Mouse (Mus musculus) kidney, postnatal 4 days (tissue): ENCODE results near the gene Acaa1b.
A peak's percentile ranks its signal among the peaks of the same experiment; 100 is the strongest.

Experiments
- DNase-seq, 2 experiments: peaks; one replicate each; pipeline ENCODE4 v3.0.0; 2021; ENCODE audit warnings: mixed read lengths in 2 of 2

The Acaa1b gene

DNA sequence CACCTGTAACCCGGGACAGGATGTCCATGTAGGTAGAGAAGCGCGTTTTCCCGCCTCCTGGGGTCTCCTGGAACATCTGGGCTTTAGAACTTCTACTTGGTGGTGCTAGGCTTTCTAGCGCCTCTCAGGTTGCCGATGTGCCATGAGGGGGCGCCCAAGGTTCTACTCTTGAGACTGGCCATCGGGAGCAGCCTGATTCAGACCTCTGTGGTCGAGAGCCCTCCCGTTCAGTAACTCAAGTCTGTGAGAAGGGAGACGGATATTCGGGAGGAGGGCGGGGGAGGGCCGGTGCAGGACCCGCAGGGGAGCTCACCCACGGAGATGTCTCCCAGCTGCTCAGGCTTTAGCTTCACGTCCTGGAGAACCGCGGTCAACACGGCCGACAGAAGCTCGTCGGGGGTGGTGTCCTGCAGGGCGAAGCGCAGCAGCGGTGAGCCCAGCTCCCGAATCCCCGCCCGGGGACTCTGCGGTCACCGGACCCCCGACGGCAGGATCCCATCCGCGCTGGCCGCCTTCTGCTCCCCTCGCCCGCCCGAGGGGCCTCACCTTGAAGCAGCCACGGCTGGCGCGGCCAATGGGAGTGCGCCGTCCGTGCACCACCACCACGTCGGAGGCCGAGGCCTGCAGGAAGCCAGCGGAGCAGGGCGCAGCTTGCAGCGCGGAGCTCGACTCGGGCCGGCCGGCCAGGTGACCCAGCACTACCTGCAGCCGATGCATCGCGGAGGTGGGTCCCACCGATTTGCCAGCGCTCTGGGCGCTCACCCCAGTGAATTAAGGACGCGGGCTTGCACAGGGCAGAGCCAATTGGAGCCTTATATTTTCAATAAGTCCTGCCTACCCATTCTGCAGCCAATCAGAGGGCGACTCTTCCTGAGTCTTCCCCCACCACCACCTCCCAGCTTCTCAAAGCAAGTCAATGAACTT lies at the start of gene Acaa1b:
Gene Acaa1b (minus strand): TSS at position 816 of the 924 bp plus-strand sequence.
- peak; percentile 96 for DNase-seq

DNA sequence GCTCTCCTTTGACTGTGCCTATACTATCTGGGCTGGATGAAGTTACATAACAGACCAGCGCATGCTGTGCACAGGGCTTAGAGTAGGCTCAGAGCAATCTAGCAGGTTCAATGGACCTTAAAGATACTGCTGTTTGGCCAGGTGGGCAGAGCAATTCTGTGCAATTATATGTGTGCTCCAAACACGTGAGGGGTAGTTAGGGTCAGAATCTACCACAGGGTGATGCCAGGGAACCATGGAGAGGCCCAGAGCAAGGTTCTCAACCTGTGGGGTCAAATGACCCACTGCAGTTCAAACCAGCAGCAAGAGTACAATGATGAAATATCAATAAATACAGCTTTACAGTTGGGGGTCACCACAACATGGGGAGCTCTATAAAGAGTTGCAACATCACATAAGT lies 49.8 kb upstream of the Acaa1b start:
- no peak for DNase-seq

DNA sequence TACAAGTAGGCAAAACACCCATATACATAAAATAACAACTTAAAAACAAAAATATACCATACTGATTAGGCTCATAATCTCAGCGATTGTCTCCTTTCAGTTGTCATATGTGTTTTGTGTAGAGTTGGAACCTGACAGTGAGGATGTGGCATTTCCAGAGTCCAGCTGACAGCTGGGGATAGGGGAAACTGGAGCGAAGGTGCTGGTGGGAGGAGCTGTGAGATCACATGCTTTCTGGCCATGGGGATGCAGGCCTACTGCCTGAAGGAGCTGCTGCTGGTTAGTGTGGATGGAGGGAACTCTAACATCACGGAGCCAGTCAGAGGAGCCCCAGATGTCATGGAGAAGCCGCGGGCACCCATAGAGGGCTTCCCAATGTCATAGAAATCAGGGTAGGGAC lies 48.9 kb upstream of the Acaa1b start:
- DNase-seq: no peak

DNA sequence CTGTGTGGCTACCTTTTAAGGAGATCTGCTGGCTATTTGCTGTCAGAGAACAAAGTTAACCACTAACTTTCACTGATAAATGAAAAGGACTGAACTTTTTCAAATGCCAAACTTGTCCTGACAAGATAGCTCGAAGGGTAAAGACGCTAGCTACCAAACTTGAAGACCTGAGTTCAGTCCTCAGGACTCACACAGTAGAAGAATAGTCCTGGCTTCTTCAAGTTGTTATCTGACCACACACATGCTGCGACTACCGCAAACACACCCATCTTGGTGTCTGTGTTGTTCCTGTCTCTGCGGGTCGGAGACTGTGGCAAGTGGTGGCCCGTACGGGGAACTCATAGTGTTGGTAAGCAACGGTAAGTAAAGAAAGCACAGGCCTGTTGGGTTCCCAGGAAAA lies 46.7 kb upstream of the Acaa1b start:
- DNase-seq: no peak

DNA sequence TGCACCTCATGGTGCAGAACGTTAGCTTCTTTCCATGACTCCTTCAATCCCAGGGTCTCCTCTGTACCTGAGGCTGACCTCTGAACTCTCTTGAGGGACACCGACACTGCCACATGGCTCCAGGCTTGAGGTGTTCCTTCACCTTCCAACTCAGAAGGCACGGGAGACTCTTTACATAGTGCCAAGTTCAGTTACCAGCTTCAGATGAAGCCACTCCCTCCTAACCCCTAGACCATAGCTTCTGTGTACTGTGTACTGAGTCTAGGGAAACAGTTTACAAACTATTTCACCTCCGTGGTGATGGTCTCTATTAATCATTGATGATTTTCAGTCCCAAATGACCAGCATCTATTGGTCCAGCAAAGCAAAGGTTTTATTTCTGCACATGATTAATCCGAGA lies 44.8 kb upstream of the Acaa1b start:
- no peak for DNase-seq

DNA sequence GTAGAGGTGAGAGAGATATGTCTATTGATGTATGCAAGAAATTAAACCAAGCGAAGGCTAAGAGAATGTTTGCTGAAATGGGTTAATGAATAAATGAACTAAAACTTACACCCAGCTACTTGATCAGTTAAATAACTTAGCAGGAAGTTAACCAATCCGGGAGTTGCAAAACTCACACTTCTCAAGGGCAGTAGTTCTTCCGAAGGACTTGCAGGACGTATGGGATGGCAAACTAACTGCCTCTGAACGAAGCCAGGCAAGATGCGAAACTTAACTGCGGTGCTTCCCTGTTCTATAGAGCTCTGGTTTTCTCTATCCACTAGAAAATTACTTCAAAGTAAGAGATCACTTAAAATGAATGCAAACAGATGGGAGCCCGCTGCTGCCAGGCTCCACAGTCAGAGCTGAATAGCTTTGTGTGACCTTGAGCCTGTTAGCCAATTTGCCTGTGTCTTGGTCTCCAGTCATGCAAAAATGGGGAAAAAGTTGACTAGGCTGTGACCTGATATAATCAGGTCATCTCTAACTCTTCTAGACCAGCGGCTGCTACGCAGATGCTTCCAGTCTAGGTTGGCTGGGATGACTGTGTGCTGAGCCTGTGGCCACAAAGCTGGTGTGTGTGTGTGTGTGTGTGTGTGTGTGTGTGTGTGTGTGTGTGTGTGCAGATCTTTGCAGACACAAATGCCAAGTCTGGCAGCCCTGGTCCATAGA lies 42.4 kb upstream of the Acaa1b start:
- peak in 1 of 2 experiments; percentile 49 for DNase-seq

DNA sequence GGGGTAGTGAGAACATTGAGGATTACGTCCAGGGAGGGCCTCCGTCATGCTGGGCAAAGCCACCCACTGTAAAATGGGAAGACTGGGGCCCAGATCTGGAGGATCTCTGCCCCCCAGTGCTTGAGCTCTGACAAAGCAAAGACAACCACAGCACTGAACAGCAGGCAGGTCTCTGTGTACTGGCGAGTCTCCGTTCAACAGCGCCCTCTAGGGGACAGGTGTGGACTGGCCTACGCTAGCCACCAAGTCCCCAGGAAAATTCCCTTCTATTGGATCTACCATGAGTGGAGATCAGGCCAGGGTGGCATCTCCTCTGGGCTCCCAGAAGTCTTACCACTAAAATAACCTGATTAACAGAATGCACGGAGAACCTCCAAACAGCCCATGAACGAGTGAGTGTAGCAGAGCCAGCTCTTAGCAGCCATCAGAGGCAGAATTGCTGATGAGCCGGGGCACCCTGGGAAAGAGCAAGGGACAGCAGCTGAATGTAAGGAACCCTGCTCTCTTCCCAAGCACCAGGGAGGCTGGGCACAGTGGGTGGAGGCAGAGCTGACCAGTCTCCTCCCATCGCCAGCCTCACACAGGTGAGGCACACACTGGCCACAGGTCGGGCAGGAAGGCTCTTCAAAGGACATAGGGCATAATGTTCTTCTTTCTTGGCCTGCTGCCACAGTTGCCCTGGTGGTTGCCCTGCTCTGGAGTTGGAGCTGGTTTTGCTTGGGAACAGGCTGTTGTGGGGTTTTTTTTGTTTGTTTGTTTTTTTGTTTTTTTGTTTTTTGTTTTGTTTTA lies 35.5 kb upstream of the Acaa1b start:
- DNase-seq: peak; percentile 75 to 80

DNA sequence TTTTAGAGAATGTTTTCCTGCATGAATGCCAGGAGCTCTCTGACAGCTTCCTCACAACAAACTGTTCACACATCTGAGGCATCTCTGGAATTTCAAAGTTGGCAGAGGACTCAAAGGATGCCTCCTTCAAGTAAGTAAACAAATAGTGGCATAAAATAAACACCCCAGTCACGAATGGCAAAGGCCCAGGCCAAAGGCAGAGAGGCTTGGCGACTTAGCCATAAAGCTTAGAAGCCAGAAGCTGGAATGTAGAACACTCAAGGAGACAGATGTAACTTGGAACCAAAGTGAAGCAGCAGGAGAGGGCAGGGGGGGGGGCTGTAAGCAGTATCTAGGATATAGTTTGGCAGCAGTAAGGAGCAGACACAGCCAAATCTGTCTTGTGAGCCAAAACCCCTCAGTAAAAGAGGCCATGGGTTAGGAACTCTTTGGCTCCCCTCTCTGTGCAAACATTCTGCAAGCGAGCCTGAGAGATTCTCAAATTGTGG lies 24.4 kb upstream of the Acaa1b start:
- peak; percentile 31 to 54 for DNase-seq

DNA sequence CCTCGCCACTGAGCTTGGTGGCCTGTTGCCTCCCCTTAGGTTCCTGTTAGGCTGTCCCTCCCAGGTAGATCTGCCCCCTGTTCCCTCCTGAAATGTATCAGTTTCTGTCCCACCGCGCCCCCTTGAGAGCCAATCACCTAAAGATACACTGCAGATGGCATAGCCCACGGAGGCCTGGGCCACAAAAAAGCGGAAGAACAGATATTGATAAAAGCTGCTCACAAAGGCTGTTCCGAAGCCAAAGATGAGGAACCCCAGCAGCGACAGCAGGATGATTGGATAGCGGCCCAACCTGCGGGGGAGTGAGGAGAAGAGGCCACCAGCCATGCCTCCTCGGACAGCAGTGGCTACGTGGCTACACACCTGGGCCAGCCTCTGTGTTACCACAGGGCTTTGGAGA lies 22.4 kb upstream of the Acaa1b start:
- DNase-seq: no peak

DNA sequence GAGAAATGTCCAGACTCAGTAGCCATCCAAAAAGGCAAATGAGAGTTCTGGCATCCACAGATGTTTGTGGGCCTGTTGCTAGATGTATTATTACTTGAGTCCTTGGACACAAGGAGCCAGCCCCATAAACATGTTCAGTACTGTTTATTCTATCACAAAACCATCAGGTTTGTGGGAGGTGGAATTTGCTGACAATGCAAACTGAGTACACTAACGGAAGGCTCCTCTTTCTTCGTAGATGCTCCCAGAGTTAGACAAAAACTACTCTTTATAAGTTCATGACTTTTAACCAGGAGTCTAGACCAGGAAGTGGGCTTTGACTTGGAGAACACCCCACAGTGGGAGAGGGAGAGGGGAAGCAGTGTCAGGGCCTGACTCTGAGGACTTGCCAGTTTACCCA lies 10.7 kb upstream of the Acaa1b start:
- DNase-seq: no peak

DNA sequence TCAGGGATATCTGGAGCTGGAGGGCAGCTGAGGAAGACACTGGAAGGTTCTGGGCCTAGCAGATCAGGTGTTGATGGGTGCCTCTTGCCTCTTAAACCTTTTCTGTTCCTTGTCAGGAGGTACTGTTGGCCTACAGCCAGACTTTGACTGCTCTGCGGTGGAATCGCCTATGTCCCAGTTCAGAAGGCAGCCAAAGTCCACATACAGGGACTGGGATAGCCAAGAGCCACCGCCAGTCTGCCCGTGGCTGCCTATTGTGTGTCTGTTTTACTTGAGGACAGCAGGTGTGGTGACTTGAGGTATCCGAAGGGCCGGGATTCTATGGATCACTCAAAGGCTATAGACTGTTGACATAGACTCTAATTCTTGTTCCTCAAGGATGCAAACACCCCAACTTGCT lies 8.7 kb upstream of the Acaa1b start:
- peak; percentile 25 to 54 for DNase-seq

DNA sequence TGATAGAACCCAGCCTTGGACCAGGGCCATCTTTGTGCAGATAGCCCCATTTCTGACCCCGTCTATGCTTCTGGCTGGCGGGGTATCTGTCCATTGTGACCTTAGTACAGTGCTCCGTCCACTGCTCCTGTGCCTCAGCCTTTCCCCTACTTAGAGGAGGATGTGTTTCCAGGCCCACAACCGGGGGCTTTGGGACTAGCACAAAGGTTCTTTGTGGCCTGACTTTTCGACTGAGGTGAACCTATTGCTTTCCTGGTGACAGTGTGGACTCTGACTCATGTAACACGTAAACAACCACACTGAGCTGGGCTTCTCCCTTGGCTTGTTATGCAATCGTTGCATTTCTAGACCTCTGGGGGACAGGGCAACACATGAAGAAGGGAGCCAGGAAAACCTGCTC lies 7.8 kb upstream of the Acaa1b start:
- peak in 1 of 2 experiments; percentile 32 for DNase-seq

DNA sequence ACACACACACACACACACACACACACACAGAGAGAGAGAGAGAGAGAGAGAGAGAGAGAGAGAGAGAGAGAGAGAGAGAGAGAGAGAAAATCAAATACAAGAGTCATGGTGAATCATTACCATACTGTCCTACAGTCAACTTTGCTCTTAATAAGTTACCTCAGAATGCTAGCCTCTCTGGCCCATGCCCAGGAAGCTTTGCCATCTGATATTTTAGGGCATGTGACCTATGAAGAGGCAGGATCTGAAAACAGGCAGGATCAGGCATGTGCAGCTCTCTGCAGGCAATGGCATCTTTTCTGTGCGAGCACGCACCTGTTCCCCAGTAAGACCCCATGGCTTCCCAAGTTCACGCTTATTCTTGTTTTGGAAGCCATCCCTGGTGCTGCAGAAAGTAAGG lies 3.8 kb upstream of the Acaa1b start:
- peak; percentile 29 to 66 for DNase-seq

DNA sequence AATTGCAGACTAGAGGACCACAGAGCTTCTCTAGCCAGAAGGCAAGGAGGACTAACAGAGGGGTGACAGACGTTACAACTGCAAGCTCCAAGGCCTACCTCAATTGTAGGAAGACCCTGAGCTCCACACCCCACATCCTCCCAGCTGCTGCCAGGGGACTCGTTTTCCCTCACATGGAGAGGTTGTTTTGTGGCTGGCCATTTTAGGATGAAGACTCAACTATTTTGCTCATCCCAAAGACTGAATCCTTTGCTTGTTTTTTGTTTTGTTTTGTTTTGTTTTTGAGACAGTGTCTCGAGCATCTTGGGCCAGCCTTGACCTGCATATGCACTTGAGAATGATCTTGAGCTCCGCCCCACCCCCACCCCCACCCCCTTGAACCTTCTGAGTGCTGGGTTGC lies 2.0 kb upstream of the Acaa1b start, which contains the start of gene Gm47289:
Gene Gm47289 (plus strand): TSS at position 301 of the 400 bp plus-strand sequence.
- no peak for DNase-seq

DNA sequence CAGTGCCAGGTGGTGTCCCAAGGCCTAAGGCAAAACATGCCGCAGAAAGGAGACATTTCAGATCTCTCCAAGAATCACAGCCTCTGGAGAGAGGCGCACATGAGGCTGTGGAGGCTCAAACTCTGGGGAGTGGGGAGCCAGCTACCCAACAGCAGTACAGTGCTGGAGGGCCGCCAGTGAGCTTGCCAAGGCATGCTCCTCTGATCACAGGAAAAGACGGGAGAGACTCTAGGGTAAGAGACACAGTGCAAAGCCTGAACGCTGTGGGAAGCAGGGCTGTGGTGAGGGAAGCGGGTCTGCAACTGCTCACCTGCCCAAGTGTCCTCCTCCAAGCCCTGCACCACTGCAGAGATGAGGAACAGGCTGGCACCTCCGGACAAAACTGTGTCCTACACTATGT lies 1.1 kb downstream of the Acaa1b start:
- DNase-seq: peak; percentile 25 to 47

DNA sequence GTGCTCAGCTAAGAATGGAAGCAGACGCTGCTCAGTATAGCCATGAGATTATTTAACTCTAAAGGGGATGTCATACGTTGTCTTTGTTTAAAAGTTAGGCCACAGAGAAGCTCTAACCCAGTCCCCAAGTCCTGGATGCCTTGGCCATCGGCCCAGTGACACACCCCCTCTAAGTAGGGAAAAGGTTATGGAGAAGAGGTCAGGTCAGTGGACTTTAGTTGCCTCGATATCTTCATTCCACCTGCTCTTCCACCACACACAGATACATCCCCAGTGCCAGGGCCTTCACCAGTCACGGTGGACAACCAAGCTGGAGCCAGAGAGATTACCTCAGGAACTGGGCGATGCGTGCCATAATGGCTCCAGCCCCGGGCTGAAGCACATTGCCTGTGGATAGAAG lies 1.5 kb downstream of the Acaa1b start:
- DNase-seq: no peak

DNA sequence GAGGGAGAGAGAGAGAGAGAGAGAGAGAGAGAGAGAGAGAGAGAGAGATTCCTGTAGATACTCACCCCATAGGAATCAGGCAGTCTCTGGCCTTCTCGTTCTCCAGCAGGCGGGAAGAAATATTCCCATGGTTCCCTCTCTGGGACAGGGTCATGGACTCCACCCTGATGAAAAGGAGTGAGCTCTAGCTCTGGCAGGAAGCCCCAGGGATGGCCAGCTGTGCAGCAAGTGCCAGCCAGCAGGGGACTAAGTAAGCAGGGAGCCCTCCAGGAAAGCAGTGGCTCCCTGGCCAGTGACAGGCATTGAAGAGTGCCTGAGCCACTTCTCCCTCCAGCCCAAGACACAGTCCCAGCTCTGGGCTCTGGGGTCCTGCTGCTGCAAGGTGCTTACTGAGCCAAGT lies 5.1 kb downstream of the Acaa1b start:
- DNase-seq: no peak

DNA sequence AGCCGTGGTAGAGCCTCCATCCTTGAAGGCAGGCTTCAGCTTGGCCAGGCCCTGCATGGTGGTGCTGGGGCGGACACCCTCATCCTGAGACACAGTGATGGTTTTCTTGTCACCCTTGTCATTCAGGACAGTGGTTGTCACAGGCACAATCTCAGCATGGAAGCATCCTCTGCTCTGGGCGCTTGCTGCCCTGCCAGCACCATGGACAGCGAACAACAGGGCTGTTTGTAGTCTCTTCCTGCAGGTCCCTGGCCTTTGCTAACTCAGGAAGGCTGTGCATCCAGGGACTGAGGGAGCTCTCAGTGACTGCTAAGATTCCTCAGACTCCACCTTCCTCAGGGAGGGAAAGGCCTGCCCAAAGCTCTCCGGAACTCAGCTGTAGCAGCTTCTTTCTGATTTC lies 7.3 kb downstream of the Acaa1b start:
- peak; percentile 87 to 88 for DNase-seq

DNA sequence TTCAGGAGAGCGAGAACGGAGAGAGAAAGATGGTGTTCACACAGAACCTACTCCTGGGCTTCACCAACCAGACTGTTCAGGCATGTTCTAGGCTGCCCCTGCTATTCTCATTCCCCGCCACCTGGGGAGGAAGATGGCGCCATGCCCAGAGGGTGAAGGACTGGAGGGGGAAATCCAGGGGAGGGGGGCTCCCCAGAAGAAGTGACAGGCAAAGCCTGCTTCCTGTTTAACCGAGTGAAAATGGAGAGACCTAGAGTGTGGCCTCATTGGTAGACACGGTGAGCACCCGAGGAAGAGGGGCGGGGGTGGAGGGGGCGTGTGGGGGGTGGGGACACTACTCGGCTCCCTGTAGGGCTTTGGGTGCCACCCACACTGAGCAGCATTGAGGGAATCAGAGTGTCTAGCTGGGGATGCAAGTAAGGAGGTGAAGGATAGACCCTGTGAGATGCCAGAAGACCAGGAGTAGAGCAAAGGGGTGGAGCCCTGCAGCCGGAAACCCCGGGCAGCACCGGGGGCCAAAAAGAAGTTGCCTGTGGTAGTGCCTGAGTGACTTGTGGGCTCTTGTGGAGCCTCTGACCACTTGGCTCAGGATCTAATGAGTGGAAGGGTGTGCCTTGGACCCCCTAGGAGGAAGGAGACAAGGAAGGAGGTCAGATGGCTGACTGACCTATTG lies 10.7 kb downstream of the Acaa1b start:
- no peak for DNase-seq

DNA sequence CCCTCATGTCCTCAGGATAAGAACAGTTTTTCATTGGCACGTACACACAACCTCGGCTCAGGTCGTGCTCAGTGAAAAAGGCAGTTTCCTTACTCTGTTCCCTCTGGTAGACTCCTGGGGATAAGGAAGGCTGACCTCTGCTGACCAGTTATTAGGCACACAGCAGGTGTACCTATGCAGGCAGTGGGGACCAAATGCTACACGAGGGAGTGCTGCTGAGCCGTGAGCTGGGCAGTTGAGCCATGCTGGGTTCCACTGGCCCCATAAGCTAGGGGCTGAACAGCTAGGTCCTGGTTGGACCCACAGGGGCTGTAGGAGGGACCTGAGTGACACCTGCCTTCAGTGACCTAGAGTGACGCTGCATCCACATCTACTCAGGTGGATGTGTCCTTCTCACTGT lies 11.3 kb downstream of the Acaa1b start:
- DNase-seq: no peak

DNA sequence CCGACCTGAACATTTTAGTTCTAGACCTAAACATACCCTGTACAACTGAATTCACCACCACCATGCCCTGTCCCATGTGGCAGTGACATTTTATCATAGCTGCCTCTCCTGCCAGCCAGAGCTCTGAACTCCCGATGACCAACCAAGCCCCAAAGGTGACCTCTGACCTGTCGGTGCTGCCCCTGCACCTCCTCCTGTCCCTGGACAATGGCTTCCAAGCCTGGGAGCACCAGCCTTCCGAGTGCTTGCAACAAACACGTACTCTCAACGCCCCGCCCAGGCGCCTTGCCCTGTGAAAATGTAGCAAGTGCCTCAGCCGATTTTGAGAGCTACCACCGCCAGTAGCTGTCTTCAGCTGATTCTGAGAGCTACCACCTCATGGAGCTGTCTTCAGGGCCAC lies 11.8 kb downstream of the Acaa1b start:
- no peak for DNase-seq

DNA sequence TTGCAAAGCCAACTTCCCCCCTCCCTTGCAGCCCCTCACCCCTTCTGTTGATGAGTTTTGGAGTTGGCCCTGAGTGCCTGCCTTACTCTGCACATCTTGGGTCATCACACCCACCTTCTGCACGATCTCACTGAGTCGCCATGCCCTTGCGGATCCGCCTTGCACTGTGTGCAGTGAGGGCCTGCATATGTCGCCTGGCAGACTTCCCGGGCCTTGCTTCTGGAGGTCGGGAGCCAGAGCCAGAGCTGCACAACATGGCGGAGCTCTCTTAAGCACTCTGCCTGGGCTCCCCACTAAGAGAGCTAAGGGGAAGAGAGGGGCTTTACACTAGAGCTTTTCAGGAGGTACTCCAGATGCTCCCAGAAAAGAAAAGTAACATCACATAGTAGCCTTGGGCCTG lies 12.2 kb downstream of the Acaa1b start:
- no peak for DNase-seq
